1 mouse cellular context compared by ENCODE assay signal in the genomic region with DNA sequence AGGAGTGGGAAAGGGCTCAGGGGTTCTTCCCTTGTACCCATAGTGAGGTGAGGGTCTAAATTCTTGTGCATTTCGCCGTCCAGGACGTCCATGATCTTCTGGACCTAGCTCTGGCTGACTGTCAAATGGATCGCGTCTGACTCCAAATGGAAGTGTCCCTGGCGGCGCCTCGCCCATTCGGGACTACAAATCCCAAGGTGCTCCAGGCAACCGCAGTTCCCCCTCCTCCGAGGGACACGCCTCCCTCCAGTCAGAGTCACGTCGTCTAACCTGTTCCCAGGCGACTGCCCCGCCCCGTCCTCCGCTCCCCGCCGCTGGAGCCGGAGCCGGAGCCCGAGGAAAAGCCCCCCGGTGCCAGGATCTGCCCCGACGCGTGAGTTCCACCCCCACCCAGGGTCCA.
TF ChIP-seq lines count a peak whose summit lies in the region.

No protein-coding gene starts in this region.

TF ChIP-seq in CH12.LX, 34 proteins besides CTCF, POLR2A, EP300 and RAD21:
- TF ChIP-seq MEF2A (IDR thresholded peaks at IDR 0.05; ENCODE audit: borderline replicate concordance, low read depth, low read length) (no peak), CHD2 (IDR thresholded peaks at IDR 0.05; ENCODE audit: low read length) (no peak), HCFC1 (IDR thresholded peaks at IDR 0.05; ENCODE audit: low read depth, low read length) (peak; percentile 71)
